Mouse (Mus musculus) intestine, embryonic 14.5 days (tissue): ENCODE measurements around the gene Nfkbia. TPM values are rescaled to one million over a fixed set of nuclear protein-coding genes. Genes with fewer than 3 reads are reported as not detected.

Source experiments
- ATAC-seq: fragments of 200-750 bp; cut with Nextera tagmentation; replicated peaks from 2 replicates; pipeline ENCODE4 v1.8.0; 2017; ENCODE audit warnings: low read depth, moderate number of reproducible peaks, moderate TSS enrichment, moderate library complexity; ENCODE audit not compliant: low FRiP score, low TSS enrichment
- DNase-seq: peaks from one replicate; pipeline ENCODE4 v3.0.0-alpha.2; 2018; ENCODE audit warnings: low spot score
- H3K27ac ChIP-seq: fragments of 300-500 bp; sonication (generic); 2 replicates; pipeline ENCODE4 v1.5.1; 2014; ENCODE audit warnings: low read depth, mild to moderate bottlenecking, control low read depth
- H3K27me3 ChIP-seq: fragments of 300-500 bp; sonication (generic); replicated peaks from 2 replicates; pipeline ENCODE4 v1.6.1; 2014; ENCODE audit warnings: low read length, control low read depth; ENCODE audit not compliant: control insufficient read depth, insufficient read depth
- H3K36me3 ChIP-seq: fragments of 300-500 bp; sonication (generic); 2 replicates; pipeline ENCODE4 v1.6.1; 2014; ENCODE audit warnings: low read length, control low read depth; ENCODE audit not compliant: control insufficient read depth, insufficient read depth
- H3K4me1 ChIP-seq: fragments of 300-500 bp; sonication (generic); replicated peaks from 2 replicates; pipeline ENCODE4 v1.6.1; 2014; ENCODE audit warnings: low read length, control low read depth, mixed read lengths; ENCODE audit not compliant: control insufficient read depth, insufficient read depth
- H3K4me2 ChIP-seq: fragments of 300-500 bp; sonication (generic); 2 replicates; pipeline ENCODE4 v1.6.1; 2014; ENCODE audit warnings: low read length
- H3K4me3 ChIP-seq: fragments of 300-500 bp; sonication (generic); 2 replicates; pipeline ENCODE4 v1.5.1; 2014; ENCODE audit warnings: low read depth, low read length, control low read depth, mixed read lengths
- H3K9ac ChIP-seq: fragments of 300-500 bp; sonication (generic); 2 replicates; pipeline ENCODE4 v1.6.1; 2014; ENCODE audit warnings: mild to moderate bottlenecking, low read length
- H3K9me3 ChIP-seq: fragments of 300-500 bp; sonication (generic); 2 replicates; pipeline ENCODE4 v1.6.1; 2016; ENCODE audit warnings: low read length, control low read depth; ENCODE audit not compliant: control insufficient read depth
- WGBS: fragments of 180-500 bp; shearing (Covaris S2); extraction: QIAGEN DNeasy Blood & Tissue Kit; methylation state at CpG from one replicate; pipeline ENCODE4 v1.1.7; 2014; 5-methylcytosine and 5-hydroxymethylcytosine counted together
- polyA plus RNA-seq: library from polyadenylated mRNA; unstranded; fragments of >200 nt; fragmentation: Nextera tagmentation; extraction: Ambion mirVana; gene quantifications from 2 replicates; pipeline ENCODE4 v1.2.1, GENCODE M21; 2014

Gene Nfkbia
- 75.3 and 80.3 TPM in 2 replicates for polyA plus RNA-seq

DNA sequence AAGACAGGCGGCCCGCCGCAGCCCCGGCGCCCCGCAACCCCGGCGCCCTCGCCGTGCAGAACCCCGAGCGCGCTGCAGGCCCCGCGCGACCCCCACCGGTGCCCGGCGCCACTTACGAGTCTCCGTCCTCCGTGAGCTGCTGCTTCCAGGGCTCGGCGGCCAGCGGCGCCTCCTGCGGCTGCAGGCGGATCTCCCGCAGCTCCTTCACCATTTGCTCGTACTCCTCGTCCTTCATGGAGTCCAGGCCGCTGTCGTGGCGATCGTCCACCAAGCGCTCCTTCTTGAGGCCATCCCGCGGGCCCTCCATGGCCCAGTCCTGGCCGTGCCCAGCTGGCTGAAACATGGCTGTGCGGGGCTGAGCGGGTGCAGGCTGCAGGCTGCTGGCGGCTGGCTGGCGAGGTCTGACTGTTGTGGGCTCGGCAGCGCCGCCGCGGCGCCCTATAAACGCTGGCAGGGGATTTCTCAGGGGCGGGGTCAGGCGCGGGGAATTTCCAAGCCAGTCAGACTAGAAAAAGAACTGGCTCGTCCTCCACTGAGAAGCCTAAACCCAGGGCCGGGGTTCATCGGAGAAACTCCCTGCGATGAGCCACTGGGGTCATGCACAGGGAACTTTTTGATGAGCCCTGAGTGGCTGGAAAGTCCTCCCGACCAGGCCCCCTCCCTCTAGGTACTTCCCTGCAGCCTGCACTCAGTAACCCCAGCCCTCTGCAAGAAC lies at the start of gene Nfkbia:
Gene Nfkbia (minus strand): TSS at position 464 of the 715 bp plus-strand sequence.
- Histone ChIP-seq H3K36me3 (peaks cover 34% of the 10 kb centered on the region), H3K4me1 (peaks cover 22% of the 10 kb centered on the region), H3K9ac (peak within 1 kb of the TSS; percentile 90), H3K9me3 (no peaks in the 10 kb centered on the region), H3K27me3 (no peaks in the 10 kb centered on the region), H3K4me2 (peak within 1 kb of the TSS; percentile 85), H3K4me3 (peak within 1 kb of the TSS; percentile 74), H3K27ac (peak within 1 kb of the TSS; percentile 97)
- WGBS, result under 1% methylated on average over 48 of the region's 58 CpGs
- ATAC-seq, result peak; percentile 88
- peak; percentile 96 for DNase-seq

DNA sequence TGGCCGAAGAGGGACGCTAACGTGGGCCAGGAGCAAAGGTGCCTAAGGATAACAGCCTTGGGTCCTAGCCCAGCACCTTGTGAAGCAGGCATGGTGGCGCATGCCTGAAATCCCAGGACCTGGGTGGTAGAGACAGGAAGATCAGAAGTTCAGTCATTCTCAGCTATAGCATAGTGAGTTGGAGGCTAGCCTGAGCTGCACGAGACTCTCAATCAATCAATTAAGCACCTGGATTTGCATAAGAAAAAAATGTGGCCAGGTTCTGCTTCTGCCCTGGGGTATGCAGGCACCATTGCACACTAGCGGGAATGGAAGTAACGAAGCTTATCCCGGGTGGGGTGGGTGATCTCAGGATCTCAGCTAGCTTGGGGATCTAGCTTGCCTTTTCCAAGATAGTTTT lies 46.7 kb upstream of the Nfkbia start:
- 65% methylated on average over 8 of the region's 8 CpGs for WGBS

GRCm38 (mm10) chr12:55538328-55538971 lies 46.0 kb upstream of the Nfkbia start:
- Histone ChIP-seq H3K4me2 (no peak overlapping the region), H3K9me3 (no peaks in the 10 kb centered on the region), H3K27ac (no peak overlapping the region), H3K27me3 (peaks cover 16% of the 10 kb centered on the region), H3K9ac (no peak overlapping the region), H3K36me3 (no peaks in the 10 kb centered on the region), H3K4me1 (no peaks in the 10 kb centered on the region), H3K4me3 (no peak overlapping the region)
- DNase-seq, result no peak
- no peak; the same call in 1 of the 2 replicates for ATAC-seq
- 73% methylated on average over 1 of the region's 1 CpGs for WGBS

More for the DNA sequence above, 46.7 kb upstream of the Nfkbia start:
- ATAC-seq, result no peak
- Histone ChIP-seq H3K27ac (no peak overlapping the region), H3K36me3 (no peaks in the 10 kb centered on the region), H3K27me3 (peaks cover 16% of the 10 kb centered on the region), H3K4me1 (no peaks in the 10 kb centered on the region), H3K9ac (no peak overlapping the region), H3K9me3 (no peaks in the 10 kb centered on the region), H3K4me2 (no peak overlapping the region), H3K4me3 (no peak overlapping the region)
- DNase-seq, result no peak

GRCm38 (mm10) chr12:55537742-55538141 lies 45.3 kb upstream of the Nfkbia start:
- H3K36me3 ChIP-seq, result no peaks in the 10 kb centered on the region
- H3K9ac ChIP-seq, result no peak overlapping the region
- no peaks in the 10 kb centered on the region for H3K9me3 ChIP-seq
- H3K27me3 ChIP-seq, result peaks cover 16% of the 10 kb centered on the region
- no peak overlapping the region for H3K27ac ChIP-seq
- ATAC-seq (no peak), DNase-seq (no peak)
- WGBS, result 69% methylated on average over 7 of the region's 7 CpGs
- H3K4me1 ChIP-seq, result no peaks in the 10 kb centered on the region
- no peak overlapping the region for H3K4me3 ChIP-seq
- no peak overlapping the region for H3K4me2 ChIP-seq

- Histone ChIP-seq H3K27ac (no peak overlapping the region), H3K27me3 (peaks cover 16% of the 10 kb centered on the region), H3K4me1 (no peaks in the 10 kb centered on the region), H3K4me2 (no peak overlapping the region), H3K9ac (no peak overlapping the region), H3K9me3 (no peaks in the 10 kb centered on the region), H3K36me3 (no peaks in the 10 kb centered on the region), H3K4me3 (no peak overlapping the region)
- peak; percentile 65 for DNase-seq
- ATAC-seq, result no peak
- 10% methylated on average over 14 of the region's 14 CpGs for WGBS
Observed at GRCm38 (mm10) chr12:55536537-55537135, 44.2 kb upstream of the Nfkbia start.

- DNase-seq (no peak), ATAC-seq (no peak)
- no peaks in the 10 kb centered on the region for H3K9me3 ChIP-seq
- H3K27me3 ChIP-seq, result no peaks in the 10 kb centered on the region
- no peaks in the 10 kb centered on the region for H3K36me3 ChIP-seq
- H3K4me3 ChIP-seq, result no peak overlapping the region
- no peaks in the 10 kb centered on the region for H3K4me1 ChIP-seq
- H3K27ac ChIP-seq, result no peak overlapping the region
- H3K4me2 ChIP-seq, result no peak overlapping the region
- 74% methylated on average over 15 of the region's 15 CpGs for WGBS
- no peak overlapping the region for H3K9ac ChIP-seq
Observed at GRCm38 (mm10) chr12:55526983-55527752, 34.7 kb upstream of the Nfkbia start.

GRCm38 (mm10) chr12:55518061-55518738 lies 25.8 kb upstream of the Nfkbia start:
- Histone ChIP-seq H3K9ac (no peak overlapping the region), H3K27ac (no peak overlapping the region), H3K4me1 (no peaks in the 10 kb centered on the region), H3K9me3 (no peaks in the 10 kb centered on the region), H3K27me3 (no peaks in the 10 kb centered on the region), H3K4me3 (no peak overlapping the region), H3K4me2 (no peak overlapping the region), H3K36me3 (no peaks in the 10 kb centered on the region)
- DNase-seq, result no peak
- 49% methylated on average over 15 of the region's 15 CpGs for WGBS
- no peak for ATAC-seq

- Histone ChIP-seq H3K9ac (no peak overlapping the region), H3K27me3 (no peaks in the 10 kb centered on the region), H3K36me3 (no peaks in the 10 kb centered on the region), H3K4me1 (no peaks in the 10 kb centered on the region), H3K9me3 (no peaks in the 10 kb centered on the region), H3K4me2 (no peak overlapping the region), H3K4me3 (no peak overlapping the region), H3K27ac (no peak overlapping the region)
- no peak for ATAC-seq
- no peak for DNase-seq
- WGBS, result 94% methylated on average over 5 of the region's 5 CpGs
Observed at GRCm38 (mm10) chr12:55508817-55509216, 16.4 kb upstream of the Nfkbia start.
